7 mouse cellular contexts compared by ENCODE assay signal in genomic region chrX:50614874-50615273, GRCm38 (mm10).
DNase-seq lines count a peak whose midpoint lies in the region; ATAC-seq lines count a peak whose summit lies in the region.
"Not testable (repeated sequence)": the region's sequence is repeated elsewhere in the genome, so short reads cannot be mapped to it uniquely, and the experiment has no call there.

No protein-coding gene starts in this region.

- H3K4me1 ChIP-seq in erythroblast, embryonic 14.5 days (ENCODE audit: control insufficient read depth): peaks cover 16% of the 10 kb centered on the region
- H3K4me1 ChIP-seq in heart, embryonic 13.5 days; intestine, embryonic 16.5 days (ENCODE audit: control insufficient read depth, insufficient read depth, low read length); limb, embryonic 13.5 days; neural tube, embryonic 15.5 days: not testable (repeated sequence)

- WGBS in heart, embryonic 13.5 days: 64% methylated on average over 3 of the region's 3 CpGs
- 62% methylated on average over 3 of the region's 3 CpGs for WGBS in intestine, embryonic 16.5 days
- WGBS in limb, embryonic 13.5 days: 64% methylated on average over 3 of the region's 3 CpGs
- WGBS in macrophage (ENCODE audit: missing documents): 69% methylated on average over 3 of the region's 3 CpGs
- WGBS in neural tube, embryonic 15.5 days: 73% methylated on average over 3 of the region's 3 CpGs

- not testable (repeated sequence) for H3K9me3 ChIP-seq in erythroblast, embryonic 14.5 days (ENCODE audit: control insufficient read depth, low read length); heart, embryonic 13.5 days; intestine, embryonic 16.5 days (ENCODE audit: control insufficient read depth, low read length); limb, embryonic 13.5 days; neural tube, embryonic 15.5 days (replicated peaks)

- H3K27ac ChIP-seq in heart, embryonic 13.5 days (replicated peaks); intestine, embryonic 16.5 days (ENCODE audit: low read length); limb, embryonic 13.5 days: not testable (repeated sequence)
- peak overlapping the region; percentile 69 for H3K27ac ChIP-seq in macrophage
- H3K27ac ChIP-seq in neural tube, embryonic 15.5 days (replicated peaks): peak overlapping the region; percentile 75

- not testable (repeated sequence) for H3K36me3 ChIP-seq in erythroblast, embryonic 14.5 days (ENCODE audit: control insufficient read depth); intestine, embryonic 16.5 days (ENCODE audit: control insufficient read depth, insufficient read depth, low read length); macrophage (ENCODE audit: inconsistent target); neural tube, embryonic 15.5 days
- peaks cover 40% of the 10 kb centered on the region for H3K36me3 ChIP-seq in heart, embryonic 13.5 days
- H3K36me3 ChIP-seq in limb, embryonic 13.5 days: peaks cover 16% of the 10 kb centered on the region; the same call in 1 of the 2 replicates

- not testable (repeated sequence) for H3K9ac ChIP-seq in heart, embryonic 13.5 days; intestine, embryonic 16.5 days (ENCODE audit: low read depth, low read length); limb, embryonic 13.5 days; neural tube, embryonic 15.5 days (replicated peaks)

- H3K79me2 ChIP-seq in macrophage (ENCODE audit: inconsistent target): not testable (repeated sequence)

- H3K4me3 ChIP-seq in erythroblast, embryonic 14.5 days (replicated peaks): peak overlapping the region; percentile 51
- peak overlapping the region; percentile 37 for H3K4me3 ChIP-seq in heart, embryonic 13.5 days
- H3K4me3 ChIP-seq in intestine, embryonic 16.5 days (ENCODE audit: low read length): peak overlapping the region; percentile 29
- H3K4me3 ChIP-seq in limb, embryonic 13.5 days: peak overlapping the region; percentile 24
- H3K4me3 ChIP-seq in macrophage (ENCODE audit: inconsistent target): peak overlapping the region; percentile 20
- peak overlapping the region; percentile 21 for H3K4me3 ChIP-seq in neural tube, embryonic 15.5 days (replicated peaks)

- ATAC-seq in heart, embryonic 13.5 days (ENCODE audit: extremely low read depth, insufficient number of reproducible peaks, low FRiP score, low TSS enrichment); limb, embryonic 13.5 days (ENCODE audit: low FRiP score, low read depth): not testable (repeated sequence)
- peak; percentile 65 for ATAC-seq in intestine, embryonic 16.5 days
- peak; percentile 31; the same call in 1 of the 2 replicates for ATAC-seq in neural tube, embryonic 15.5 days (ENCODE audit: low FRiP score)

- H3K4me2 ChIP-seq in heart, embryonic 13.5 days: peak overlapping the region; percentile 47
- not testable (repeated sequence) for H3K4me2 ChIP-seq in intestine, embryonic 16.5 days (ENCODE audit: low read depth, low read length)
- peak overlapping the region; percentile 42 for H3K4me2 ChIP-seq in limb, embryonic 13.5 days (replicated peaks)
- H3K4me2 ChIP-seq in neural tube, embryonic 15.5 days: peak overlapping the region; percentile 44

- DNase-seq in adrenal gland, adult 8-10 months: peak; percentile 70

- not testable (repeated sequence) for H3K27me3 ChIP-seq in erythroblast, embryonic 14.5 days (ENCODE audit: control insufficient read depth); heart, embryonic 13.5 days (replicated peaks); intestine, embryonic 16.5 days (replicated peaks; ENCODE audit: control insufficient read depth, insufficient read depth, low read length); limb, embryonic 13.5 days; neural tube, embryonic 15.5 days (replicated peaks)
